Mouse (Mus musculus) urinary bladder, adult 2 months (tissue): ENCODE measurements around the gene Gsc. TPM values are rescaled to one million over a fixed set of nuclear protein-coding genes. Genes with fewer than 3 reads are reported as not detected.
"Not testable (repeated sequence)": the region's sequence is repeated elsewhere in the genome, so short reads cannot be mapped to it uniquely, and the experiment has no call there.

Source experiments
- DNase-seq: peaks from one replicate; pipeline ENCODE4 v3.0.0; 2022; ENCODE audit warnings: low spot score
- polyA plus RNA-seq: library from polyadenylated mRNA; depleted of rRNA; stranded (reverse); fragments of >200 nt; gene quantifications from 2 replicates; pipeline ENCODE4 v1.2.3, GENCODE M21; 2012; rRNA removed

Gene Gsc
- polyA plus RNA-seq, 1 experiment = 0.04 TPM

GRCm38 (mm10) chr12:104453002-104453401, 20.1 kb downstream of the Gsc start:
- DNase-seq = no peak

DNA sequence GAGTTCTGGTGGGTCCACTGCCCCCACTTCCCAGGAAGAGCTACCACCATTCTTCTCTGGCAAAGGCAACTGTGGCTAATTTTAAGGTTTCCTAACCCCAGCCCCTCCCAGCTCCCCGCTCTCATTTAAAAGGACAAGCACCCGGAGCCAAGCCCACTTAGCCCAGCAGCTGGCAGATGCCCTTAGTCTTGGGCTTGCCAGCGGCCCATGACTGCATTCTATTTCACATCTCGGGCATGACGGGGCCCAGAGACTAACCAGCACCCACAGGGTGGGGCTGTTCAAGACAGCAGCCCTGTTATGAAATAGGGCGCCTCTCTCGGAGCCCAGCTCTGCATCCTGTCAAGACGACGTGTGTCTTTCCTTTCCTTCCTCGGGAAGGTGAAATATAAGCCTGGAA, 22.9 kb downstream of the Gsc start:
- no peak for DNase-seq

GRCm38 (mm10) chr12:104448099-104448498, 25.0 kb downstream of the Gsc start:
- DNase-seq = peak; percentile 30

GRCm38 (mm10) chr12:104447056-104447455, 26.1 kb downstream of the Gsc start:
- DNase-seq = not testable (repeated sequence)

DNA sequence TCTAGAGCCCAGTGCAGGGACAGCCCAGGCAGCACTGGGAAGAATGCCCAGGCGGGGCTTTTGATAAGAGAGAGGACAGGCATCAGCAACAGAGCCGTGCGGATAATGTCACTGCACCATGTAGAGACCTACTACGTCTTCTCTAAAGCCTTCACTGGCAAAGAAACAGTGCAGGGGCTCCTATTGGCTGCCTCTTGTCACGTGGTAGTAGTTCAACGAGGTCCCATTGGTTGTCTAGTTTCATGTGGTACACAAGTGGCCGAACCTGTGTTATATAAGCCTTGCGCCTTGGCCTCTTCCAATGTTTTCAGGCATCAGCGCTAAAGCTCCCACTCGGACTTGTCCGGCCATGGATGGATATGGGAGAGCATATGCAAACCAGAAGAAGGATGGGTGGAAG, 29.4 kb downstream of the Gsc start:
- DNase-seq = no peak

DNA sequence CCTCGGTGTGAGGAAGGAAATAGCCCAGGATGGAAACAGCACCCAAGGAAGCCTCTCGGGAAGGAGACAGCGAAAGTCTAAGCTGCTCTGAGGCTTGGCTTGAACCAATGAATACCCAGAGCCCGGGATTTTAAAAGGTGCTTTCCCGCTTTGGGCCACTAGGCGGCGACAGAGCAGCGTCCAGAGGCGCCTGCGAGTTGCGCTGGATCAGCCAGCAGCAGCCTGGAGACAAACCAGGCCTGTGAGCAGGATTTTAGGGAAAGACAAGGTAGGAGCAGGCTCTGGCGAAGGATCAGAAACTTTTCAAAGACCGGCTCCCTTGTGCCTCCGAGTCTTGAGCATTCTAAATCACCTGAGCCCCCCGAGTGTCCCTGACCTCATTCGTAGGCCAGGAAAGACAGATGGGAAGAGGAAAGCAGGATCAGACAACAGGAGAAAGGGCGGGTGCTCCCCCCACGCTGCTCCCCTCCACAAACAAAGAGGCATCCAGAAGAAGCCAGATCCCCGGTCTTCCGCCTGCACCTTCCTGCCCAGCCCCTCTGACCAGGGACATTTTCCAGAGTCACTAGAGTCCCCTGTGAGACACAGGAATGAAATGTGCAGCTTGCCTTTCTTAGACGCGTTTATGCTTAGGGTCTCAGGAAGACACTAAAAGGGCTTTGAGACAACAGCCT, 32.9 kb downstream of the Gsc start:
- peak; percentile 74 for DNase-seq

DNA sequence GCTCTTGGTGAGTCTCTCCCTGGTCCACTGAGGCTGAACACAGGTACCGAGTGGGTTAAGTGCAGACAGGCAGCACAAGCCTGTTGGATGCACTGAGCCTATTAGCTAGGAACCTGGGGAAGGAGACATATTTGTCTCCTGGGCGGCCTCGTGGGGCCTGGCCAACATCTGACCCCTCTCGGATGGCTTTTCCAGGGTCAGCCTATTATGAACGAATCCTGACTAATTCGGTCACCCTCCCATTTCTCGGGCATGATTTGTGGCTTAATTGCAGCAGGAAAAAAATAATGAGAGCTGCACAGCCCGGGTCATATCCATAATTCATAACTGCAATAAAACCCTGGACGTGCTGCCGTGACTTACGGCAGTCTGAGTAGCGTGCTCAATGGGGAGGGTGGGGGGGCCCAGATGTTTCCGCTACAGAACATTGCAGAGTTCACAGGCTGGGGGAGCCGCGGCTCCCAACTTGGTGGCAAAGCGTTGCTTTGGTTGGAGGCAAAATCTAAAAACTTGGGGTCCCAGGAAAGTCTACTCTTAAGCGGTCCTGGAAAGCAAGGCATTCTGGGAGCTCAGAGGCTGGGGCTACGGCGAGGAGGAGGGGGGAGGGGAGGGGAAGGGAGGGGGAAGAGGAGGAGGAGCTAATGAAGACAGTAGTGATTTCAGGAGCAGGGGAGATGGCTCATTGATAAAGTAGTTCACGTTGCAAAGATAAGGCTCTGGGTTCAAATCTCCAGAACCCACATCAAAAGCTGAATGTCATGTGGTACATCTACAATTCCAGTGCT, 39.0 kb downstream of the Gsc start:
- no peak for DNase-seq

DNA sequence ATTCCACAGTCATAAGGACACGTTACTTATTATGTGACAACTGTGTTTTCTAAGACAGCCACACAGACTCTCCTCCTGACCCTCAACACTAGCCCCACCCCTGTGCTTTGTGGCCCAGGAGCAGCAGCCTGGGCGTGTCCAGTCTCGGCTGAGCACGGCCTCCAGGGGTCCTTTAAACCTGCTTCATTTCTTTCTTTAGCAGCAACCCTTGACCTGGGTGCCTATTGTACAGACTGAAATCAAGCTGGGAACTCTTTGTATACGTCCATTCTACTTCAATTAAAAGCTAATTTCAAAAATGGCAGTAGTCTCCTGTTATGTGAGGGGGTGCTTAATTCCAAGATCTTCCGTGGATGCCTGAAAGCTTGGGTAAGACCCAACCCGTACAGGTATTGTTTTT, 39.9 kb downstream of the Gsc start:
- DNase-seq = no peak

DNA sequence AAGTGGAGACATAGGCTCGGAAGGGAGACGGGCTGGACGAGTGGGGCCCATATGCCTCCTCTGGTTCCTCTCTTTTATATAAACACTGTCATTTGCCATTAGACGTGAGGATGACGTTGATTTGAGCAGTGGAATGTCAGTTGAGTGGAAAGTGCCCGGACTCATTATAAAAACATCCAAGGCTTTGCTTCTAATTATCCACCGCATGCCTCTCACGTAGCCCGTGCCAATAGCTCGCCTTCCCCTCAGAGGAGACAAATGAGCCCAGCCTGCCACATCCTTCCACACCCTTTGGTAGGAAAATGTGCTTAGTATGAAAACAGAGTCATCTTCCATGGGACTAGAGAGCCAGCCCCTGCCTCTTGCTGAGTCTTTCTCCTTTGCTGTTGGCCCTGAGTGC, 41.8 kb downstream of the Gsc start:
- DNase-seq = no peak

DNA sequence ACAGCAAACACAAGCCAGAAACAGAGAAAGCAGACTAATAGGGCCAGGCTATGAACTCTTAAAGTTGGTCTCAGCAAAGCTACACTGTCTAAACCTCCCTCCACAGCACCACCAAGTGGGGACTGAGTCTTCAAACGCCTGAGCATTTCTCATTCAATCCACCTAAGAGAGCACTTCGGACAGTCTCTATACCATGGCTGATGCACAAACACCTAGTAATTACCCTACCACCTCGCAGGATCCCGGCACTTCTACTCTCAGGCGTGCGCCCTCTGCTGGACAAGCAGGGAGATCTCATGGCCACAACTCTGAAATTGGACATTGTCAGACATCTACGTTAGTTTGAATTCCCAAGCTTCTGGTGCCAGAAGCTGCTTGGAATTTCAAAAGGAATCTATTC, 46.2 kb downstream of the Gsc start:
- no peak for DNase-seq

GRCm38 (mm10) chr12:104425591-104425990, 47.5 kb downstream of the Gsc start:
- DNase-seq = no peak

DNA sequence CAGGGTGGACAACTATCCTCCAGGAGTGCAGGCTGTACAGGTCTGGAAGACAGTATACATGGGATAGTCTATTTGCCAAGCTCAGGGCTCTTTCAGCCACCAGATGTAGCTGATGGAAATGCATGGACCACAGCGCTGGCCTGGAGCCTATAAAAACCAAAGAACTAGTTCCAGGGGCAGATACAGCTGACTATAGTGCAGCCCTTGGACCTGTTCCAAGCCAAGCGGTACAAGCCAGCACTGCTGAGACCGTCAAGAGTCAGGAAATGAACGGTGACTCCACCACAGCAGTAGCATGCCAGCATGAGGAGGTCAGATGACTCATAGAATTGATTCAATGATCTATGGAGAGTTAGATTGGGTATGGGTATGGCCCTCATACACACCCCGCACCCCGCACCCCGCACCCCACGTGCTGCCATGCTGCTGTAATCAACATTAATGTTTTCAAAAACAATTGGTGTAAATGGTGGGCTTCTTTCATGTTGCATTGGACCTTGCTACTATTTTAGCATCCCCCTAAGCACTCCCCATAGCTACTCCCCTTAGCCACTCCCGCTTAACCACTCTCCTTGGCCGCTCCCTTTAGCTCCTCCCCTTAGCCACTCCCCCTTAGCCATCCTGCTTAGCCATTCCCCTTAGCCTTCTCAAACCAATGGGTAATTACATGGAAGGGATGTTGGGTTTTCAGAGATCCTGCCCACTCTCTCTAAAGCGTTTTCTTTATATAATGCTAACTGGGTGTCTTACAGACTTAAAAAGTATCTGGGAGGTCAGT, 50.3 kb downstream of the Gsc start:
- DNase-seq = no peak

Other genes with a start within 250 kb of the Gsc start
- 12.6 and 18.0 TPM in 2 replicates for gene Serpina3g, start 237.1 kb downstream of the Gsc start, polyA plus RNA-seq
- 0.36 and 0.38 TPM in 2 replicates for gene Serpina3i, start 210.2 kb downstream of the Gsc start, polyA plus RNA-seq
- gene Serpina3j, start 158.8 kb downstream of the Gsc start, polyA plus RNA-seq = 0.10 and 0.13 TPM in 2 replicates
- gene Serpina3k, start 134.8 kb downstream of the Gsc start, polyA plus RNA-seq = 0.22 and 0.25 TPM in 2 replicates
- 0.76 and 1.3 TPM in 2 replicates for gene Serpina3m, start 134.8 kb downstream of the Gsc start, polyA plus RNA-seq
- gene Serpina3n, start 66.6 kb downstream of the Gsc start, polyA plus RNA-seq = 95.8 and 133 TPM in 2 replicates